Mouse (Mus musculus) frontal cortex, postnatal 25 days (tissue): ENCODE measurements around the gene 2700081O15Rik.

Experiments
- DNase-seq, 2 experiments: peaks; one replicate each; pipeline ENCODE4 v3.0.0; 2022; ENCODE audit warnings: low spot score in 2 of 2

Gene 2700081O15Rik

DNA sequence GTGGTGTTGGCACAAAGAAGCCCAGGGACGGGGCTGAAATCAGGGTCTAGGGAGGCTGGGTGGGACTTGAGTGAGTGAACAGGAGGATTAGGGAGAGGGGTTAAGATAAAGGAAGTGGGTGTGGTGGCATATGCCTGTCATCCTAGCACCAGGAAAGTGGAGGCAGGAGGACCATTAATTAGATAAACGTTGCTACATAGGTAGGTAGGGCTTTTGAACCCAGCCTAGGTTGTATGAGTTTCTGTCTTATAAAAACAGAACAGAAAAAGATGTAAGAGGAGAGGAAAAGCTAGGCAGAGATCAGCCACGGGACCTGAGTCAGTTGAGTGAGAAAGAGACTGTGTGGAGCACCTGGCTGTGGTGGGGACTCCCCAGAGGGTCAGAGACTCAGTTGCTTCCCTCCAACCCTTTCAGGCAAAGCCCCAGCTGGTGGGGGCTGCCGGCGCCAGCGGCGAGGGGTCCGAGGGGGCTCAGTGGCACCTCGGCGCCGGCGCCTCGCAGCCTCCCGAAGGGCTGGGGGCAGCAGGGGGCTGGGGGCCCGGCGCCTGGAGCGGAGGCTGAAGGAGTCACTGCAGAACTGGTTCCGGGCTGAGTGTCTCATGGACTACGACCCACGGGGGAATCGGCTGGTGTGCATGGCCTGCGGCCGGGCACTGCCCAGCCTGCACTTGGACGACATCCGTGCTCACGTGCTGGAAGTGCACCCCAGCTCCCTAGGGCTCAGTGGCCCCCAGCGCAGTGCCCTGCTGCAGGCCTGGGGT lies 3.6 kb downstream of the 2700081O15Rik start:
- DNase-seq: no peak

DNA sequence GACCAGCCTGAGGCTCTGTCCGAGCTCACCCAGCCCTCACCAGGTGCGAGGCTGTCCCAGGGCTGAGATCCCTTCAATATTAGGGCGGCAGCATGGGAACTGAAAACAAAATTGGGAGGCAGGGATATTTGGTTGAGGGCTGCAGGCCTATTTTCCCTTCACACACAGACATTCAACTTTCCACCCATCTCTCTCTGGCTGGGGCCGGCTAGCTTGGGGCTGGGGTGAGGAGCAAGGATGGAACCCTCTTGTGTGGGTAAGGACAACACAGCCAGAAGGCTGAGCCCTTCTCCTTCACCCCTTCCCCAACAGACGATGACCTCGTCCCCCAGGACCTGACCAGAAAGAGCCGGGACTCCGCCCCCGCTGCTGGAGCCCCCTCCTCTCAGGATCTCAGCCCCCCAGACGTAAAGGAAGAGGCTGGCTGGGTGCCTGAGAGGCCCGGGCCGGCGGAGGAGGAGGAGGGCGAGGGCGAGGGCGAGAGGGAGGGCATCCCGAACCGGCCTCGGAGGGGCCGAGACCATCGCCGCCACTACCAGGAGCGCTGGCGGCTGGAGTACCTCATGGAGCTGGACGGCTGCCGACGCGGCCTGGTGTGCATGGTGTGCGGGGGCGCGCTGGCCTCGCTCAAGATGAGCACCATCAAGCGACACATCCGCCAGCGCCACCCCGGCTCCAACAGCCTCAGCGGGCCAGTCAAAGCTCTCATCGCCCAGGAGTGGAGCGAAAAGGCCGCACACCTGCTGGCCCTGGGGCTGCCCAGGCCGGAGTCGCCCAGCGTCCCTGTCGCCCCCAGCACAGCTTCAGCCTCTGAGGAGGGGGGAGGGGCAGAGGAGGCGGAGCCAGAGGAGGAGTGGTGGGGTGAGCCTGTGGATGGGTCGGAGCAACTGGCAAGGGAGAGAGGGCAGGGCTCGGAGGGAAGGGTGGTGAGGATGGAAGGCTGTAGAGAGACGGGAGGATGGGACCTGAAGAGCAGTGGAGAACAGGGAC lies 4.5 kb downstream of the 2700081O15Rik start:
- DNase-seq: peak; percentile 43 to 58

DNA sequence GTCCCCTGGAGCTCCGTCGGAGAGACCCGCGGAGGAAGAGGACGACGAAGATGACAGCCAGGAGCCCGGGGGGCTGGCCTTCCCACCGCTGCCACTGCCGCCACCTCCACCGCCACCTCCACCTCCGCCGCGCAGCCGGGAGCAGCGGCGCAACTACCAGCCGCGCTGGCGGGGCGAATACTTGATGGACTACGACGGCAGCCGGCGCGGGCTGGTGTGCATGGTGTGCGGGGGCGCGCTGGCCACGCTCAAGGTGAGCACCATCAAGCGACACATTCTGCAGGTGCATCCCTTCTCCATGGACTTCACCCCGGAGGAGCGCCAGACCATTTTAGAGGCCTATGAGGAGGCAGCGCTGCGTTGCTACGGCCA lies 5.2 kb downstream of the 2700081O15Rik start:
- peak in 1 of 2 experiments; percentile 19 for DNase-seq

DNA sequence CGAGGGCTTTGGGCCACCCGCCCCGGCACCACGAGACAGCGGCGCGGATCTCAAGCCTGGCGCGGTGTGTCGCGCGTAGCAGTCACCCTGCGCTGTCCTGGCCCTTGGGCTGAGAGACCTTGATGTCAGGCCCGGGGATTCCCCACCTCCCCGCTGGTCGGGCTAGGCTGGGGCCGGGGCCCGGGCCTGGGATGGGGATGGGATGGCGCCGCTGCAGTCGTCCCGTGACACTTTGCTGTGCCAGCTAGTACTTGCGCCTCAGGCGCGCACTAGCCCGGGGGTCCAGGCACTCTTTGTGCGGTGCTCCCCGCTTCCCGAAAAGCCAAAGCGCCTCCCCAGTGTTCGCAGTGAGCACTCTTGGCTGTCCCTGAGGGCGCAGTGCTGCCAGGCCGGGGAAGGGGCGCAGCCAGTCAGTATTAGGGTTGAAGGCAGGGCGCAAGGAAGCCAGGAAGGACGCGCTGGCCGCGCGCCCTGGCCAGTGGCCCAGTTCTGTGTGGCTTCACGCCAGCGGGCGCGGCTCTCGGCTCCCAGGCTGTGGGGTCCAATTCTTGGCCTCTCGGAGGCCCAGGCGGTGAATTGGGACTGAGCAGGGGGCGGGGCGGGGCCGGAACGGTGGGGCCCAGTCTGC lies 5.7 kb downstream of the 2700081O15Rik start:
- peak; percentile 64 to 66 for DNase-seq

DNA sequence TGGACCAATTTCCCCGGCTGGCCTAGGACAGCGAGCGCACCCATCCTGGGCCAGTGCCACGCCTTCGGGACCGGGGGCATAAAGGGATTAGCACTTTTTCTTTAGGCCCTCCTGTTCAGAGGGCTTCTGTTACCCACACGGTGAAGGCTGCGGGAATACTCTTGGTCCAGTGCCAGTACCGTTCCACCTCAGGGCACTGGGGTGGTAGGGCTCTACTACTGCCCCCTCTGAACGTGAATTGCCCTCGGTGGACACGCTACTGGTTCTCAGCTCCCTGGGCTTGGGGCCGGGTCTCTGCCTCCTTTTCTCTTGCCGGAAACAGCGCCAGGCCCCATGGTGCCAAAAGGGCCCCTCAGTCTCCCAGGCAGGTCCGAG lies 6.2 kb downstream of the 2700081O15Rik start:
- no peak for DNase-seq

DNA sequence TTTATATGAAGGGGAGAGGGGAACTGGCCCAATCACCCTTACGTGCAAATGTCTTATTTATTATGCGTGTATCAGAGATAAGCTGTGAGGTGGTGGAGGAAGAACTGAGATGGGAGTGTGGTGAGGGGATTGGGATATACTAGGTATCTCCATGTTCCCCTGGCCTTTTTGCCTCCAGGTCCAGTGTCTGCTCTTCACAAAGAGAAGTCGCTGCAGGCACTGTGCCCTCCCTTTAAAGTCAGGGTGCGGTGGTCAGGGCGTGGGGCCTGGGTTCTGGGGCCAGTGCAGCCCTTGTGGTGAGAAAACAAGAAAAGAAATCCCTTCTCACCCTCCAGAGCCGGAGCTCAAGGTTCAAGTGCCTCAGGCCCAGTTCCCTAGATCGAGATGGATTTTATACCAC lies 6.7 kb downstream of the 2700081O15Rik start:
- no peak for DNase-seq

DNA sequence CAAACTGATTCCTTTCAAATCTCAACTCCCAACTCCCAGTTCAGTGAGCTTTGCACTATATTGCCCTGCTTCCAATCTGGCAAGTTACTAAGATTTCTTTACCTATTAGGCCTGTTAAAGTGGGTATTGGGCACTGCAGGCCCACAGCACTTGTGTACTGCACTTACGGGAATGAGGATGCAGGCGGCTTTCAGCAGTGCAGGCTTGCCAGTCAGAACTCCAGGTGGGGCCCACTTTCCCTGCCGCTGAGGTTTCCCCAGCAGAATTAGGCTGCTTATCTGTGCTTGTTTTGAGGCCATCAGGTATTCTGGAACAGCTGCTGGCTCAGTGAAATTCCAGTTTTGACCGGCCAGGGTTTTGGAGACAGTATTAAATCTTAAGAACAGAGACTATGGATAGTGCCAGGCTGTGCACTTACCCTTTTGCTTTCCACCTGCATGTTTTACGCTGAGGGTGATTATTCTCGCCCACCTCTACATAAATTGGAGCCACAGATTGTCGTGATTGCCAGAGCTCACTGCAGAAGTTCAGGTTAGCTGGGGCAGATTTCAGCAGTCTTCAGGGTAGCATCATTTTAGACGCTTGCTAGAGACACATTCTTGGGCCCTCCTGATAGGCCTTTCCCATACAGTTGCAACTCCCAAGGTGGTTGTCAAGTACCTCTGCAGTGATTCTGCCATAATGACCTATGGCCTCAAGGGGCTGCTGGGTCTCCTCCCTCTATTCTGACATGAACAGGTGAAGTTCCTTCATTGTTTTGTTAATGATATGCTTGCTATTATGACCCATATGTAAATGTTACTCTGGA lies 7.4 kb downstream of the 2700081O15Rik start:
- no peak for DNase-seq

DNA sequence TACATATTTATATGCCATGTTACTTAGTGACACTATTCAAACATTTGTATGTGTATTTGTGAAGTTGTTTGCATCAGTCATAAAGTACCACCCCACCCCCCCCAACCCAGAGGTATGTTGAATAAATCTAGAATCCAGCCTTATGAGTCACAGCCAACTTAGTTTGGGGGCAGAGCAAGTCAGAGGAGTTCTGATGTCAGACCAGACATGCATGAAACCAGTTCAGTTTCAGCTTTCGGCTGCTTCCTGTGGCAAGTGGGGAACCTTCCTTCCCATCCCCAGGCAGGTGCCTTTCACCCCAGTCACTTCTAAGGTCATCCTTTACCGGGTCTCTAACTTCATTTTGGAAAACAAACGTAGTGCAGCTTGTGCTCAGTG lies 8.0 kb downstream of the 2700081O15Rik start:
- no peak for DNase-seq

DNA sequence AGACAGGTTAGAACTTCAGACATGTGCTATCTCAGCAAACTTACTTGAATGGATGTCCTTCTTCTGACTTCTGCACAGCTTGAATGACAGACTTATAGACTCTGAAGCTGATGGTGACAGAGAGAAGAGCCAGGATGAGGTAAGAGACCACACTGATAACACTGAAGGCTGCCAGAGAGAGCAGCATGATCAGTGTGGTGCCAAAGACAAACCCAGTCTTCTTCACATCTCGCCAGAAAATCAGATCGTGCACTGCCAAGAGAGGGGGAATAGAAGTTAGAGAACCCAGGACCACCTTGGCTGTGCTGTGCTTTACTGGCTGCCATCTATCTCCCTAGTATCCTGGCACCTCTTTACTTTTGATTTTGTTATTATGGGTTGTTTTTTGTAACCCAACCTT lies 17.5 kb downstream of the 2700081O15Rik start:
- no peak for DNase-seq

DNA sequence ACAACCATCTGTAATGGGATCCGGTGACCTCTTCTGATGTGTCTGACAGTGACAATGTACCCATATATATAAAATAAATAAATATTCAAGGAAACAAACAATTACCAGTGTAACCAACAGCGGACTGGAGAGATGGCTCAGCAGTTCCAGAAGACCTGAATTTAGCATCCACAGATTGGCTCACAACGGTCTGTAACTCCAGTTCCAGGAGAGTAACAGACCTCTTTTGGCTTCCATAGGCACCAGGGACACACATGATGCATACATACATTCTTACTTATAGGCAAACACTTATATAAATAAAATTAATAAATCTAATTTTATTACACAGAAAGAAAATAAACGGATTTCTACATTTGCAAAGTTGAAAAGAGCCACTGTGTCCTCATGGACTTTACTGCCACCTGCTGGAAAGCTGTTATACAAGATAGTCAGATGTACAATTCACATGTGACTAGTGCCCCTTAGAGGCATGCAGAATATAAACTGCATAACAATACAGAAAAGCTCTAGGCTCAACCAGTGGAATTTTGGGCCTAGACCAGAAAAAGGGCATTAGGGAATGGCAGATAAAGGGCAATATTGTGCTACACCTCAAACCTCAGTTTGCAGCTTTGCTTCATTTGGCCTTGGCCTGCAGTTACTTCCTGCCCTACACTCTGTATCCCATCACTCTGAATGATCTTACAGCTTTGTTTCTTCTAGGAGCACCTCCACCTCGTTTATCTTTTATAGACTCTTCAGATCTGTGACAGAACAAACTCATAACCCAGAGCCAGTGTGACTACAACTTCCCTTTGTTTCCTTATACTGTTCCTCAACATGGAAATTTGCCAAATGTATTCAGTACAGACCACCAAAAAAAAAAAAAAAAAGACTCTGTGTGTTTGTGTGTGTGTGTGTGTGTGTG lies 18.9 kb downstream of the 2700081O15Rik start:
- DNase-seq: no peak

DNA sequence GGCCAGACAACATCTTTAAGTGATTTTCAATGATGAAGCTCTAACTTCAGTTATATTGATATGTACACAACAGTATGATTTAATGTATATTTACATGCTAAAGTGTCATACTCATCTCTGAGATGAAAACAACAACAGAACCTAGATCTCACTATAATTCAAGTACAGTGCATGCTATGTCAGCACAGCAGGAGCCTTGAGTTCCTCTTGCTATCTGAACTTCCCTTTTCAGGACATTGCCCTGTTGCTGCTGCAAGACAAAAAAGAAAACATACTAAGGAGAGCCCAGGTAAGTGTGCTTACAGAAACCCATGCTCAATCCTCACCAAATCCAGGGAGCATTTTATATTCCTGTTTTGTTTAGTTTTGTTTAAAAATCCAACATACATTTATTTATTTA lies 20.9 kb downstream of the 2700081O15Rik start:
- DNase-seq: no peak

DNA sequence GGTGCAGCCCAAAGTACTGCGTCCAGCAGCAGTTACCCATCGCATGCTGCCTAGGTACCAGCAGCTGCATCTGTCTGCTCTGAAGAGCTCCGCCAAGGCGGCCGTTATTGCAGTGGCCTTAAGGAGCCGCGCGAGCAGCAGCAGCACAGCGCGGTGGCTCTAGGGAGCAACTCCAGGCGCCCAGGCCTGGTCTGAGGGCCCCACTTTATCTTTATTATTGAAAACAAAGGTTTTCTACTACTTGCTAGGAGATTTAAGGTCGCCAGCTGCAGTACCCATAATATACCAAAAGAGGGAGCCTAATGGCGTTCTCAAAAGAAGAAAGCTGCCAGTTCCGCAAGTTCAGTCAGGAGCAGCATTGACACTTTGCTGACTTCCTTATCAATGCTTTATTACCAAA lies 24.1 kb downstream of the 2700081O15Rik start:
- DNase-seq: no peak

DNA sequence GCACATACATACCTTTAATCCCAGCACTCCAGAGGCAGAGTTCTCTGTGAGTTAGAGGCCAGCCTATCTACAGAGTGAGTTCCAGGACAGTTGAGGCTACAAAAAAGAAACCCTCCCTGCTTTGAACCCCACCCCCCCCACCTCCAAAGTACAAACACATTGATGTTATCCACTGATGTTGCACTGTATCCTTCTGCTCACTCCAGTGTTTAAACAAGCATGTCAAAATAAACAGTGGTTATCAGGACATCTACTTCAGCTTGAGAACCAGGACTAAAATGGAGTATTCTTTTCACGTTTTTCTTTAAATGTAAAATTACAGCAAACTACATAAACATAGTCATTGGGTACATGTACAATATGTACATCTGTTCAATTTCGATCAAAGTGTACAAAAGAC lies 27.7 kb downstream of the 2700081O15Rik start:
- DNase-seq: no peak

DNA sequence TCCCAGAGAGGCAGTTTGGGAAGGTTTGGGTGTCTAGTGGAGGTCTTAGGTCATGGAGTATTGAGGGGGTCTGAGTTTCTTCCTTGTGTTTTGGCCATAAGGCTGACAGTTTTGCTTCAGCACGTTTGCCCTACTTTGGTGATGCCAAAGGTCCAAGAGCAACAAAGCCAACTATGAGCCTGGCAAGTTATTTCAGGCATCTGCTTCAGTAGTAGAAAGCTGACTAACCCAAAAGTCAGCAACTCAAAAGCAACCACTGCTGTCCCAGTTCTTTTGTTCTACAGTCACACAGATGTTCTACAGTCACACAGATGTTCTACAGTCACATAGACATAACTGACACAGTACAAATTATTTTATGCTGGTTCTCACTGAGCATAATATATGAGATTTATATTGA lies 28.2 kb downstream of the 2700081O15Rik start:
- DNase-seq: no peak

DNA sequence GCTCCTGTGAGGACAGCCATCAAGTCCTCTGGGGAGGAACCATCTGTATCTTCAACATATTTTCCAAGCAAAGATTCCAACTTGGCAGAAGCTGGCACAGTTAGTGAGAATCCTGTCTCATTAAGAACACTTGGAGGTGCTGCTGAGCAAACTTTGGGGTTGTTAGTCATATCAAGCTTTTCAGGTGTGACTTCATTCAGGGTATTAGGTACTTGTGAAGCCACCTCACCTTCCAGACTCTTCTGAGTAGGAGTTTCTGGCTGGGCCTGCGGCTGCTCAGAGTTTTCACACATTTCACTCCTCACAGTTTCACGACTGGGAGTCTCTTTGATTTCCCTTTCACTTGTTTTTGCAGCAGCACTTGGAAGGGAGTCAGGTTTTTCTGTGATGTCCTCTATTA lies 39.4 kb downstream of the 2700081O15Rik start:
- DNase-seq: no peak

DNA sequence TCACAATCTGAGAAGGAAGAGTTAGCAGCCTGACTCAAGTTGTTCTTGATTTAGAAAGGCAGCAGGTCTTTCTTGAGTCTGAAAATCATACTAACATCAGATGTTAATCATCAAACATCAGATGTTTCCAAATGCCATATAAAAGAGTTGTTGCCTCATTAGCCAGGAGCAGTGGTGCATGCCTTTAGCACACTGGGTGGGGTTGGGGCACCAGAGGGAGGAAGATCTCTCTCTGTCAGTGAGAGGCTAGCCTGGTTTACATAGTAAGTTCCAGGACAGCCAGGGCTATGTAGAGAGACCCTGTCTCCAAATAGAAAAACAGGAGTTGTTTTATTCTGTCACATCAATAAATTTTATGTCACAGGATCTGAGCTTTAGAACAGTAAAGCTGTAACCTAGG lies 41.5 kb downstream of the 2700081O15Rik start:
- no peak for DNase-seq

DNA sequence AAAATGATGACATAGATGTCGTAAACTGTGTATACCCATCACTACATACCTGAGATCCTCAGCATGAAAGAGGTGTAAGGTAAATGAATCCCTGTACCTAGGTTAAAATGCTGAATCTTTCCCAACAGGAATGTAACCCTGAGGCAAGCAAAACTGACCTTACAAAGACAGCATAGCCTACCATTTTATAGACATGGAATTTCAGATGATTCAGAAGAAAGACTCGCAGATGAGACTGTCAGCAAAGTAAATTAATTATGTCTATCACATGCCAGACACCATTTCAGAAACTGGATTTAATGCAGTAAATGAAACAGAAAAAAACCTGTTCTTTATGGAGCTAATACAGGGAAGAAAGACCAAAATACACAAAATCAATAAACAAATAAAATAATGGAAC lies 41.9 kb downstream of the 2700081O15Rik start:
- DNase-seq: no peak

DNA sequence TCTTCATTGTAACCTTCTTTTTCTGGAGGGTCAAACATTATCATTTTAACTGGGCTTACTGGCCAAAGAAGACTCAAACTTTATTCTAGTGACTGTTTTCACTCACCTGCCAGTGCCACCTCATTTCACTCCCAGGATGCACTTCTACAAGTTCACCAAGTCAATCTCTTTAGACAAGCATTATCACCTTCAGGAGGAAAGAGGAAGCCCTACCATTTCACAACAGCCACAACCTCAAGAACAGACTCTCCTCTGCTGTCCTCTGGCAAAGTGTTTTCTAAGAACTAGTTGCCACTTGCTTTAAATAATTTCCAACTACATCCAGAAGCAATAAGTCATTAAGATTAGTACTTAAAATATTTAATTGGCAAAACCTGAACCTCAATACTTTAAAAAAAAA lies 50.5 kb downstream of the 2700081O15Rik start:
- DNase-seq: no peak

DNA sequence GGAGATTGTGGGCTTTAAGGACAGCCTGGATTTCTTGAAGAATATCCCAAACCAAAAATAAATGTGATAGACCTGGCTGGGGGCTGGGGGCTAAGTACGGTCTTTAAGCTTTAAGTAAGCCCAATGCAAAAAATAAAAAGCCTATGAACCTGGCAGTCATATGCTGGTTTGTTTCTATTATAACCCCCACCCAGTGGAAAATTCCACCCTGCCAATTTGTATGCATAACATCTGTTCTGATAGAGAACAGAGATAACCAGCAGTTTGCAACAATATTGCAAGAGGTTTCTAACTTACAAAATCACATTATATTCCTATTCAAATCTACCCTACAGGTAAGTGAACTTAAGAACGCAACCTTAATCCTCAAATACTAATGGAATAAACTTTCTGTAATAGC lies 53.2 kb downstream of the 2700081O15Rik start:
- no peak for DNase-seq
